Mouse (Mus musculus) lung, adult 2 months (tissue): ENCODE measurements around the gene Dcdc2a.

Source experiments
- CTCF ChIP-seq: fragments of 200-500 bp; IDR thresholded peaks from 2 replicates; pipeline ENCODE4 v1.5.1; 2011; ENCODE audit warnings: mild to moderate bottlenecking, low read length, control low read depth; ENCODE audit not compliant: insufficient read depth
- POLR2A ChIP-seq: fragments of 200-500 bp; IDR thresholded peaks from 2 replicates; pipeline ENCODE4 v1.6.1; 2011; ENCODE audit warnings: low read depth, mild to moderate bottlenecking, control low read depth, low read length, borderline replicate concordance; ENCODE audit errors: extremely low read depth

GRCm38 (mm10) chr13:25007115-25007514 is 48.7 kb upstream of the Dcdc2a start:
- TF ChIP-seq POLR2A, result no peak
- TF ChIP-seq CTCF, result no peak
